Mouse (Mus musculus): ENCODE data around the gene Sin3b. TPM values are rescaled to one million over a fixed set of nuclear protein-coding genes. Genes with fewer than 3 reads are reported as not detected.
"Not testable (repeated sequence)": the region's sequence is repeated elsewhere in the genome, so short reads cannot be mapped to it uniquely, and the experiment has no call there.

The Sin3b gene
- total RNA-seq (2021): 10 to 100 TPM; 54.4 to 56.6 TPM
- long read RNA-seq, experiment 1, full-length matches to known transcripts: 19 of 25 reads
- long read RNA-seq, experiment 1, partial matches to known transcripts: 5 of 25 reads
- long read RNA-seq, experiment 1, other reads (novel, unspliced or antisense): 1 of 25 reads
- long read RNA-seq, experiment 2, full-length matches to known transcripts: 27 of 33 reads
- long read RNA-seq, experiment 2, partial matches to known transcripts: 2 of 33 reads
- long read RNA-seq, experiment 2, other reads (novel, unspliced or antisense): 4 of 33 reads

DNA sequence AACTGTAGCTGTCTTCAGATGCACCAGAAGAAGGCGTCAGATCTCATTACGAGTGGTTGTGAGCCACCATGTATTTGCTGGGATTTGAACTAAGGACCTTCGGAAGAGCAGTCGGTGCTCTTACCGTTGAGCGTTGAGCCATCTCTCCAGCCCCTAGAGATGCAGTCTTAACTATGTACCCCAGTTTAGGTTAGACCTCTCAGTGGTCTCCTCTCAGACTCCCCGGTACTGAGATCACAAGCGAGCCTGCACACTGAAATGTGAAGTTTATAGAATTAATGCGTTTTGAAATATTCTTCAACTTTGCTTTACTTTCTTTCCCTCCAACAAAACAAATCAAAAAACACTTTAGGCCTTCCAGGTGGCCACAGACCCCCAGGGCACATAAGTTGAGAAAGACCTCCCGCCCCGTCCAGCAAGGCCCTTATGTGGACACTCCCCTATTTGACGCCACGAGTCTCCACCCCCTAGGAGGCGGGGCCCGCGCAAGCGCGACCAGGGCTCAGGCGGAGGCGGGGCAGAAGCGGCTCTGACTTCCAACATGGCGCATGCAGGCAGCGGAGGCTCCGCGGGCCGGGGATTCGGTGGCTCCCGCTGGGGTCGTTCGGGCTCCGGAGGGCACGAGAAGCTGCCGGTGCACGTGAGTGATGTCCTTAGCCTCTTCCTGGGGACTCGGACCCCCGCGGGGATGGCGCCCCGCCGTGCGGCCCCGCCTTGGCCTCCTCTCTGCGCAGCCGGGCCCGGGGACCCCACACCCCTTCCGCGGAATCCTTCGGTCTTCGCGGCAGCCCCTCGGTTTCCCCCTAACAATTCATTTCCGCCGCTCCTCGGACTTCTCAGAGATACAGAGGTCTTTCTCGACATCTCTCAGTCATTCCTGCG is at the start of gene Sin3b:
Gene Sin3b (plus strand): TSS at position 517 of the 882 bp plus-strand sequence.
- intact Hi-C loops (cut with DNase I; ENCODE audit: low total_unique reads): no loop called here
- peak; percentile 95 for DNase-seq

DNA sequence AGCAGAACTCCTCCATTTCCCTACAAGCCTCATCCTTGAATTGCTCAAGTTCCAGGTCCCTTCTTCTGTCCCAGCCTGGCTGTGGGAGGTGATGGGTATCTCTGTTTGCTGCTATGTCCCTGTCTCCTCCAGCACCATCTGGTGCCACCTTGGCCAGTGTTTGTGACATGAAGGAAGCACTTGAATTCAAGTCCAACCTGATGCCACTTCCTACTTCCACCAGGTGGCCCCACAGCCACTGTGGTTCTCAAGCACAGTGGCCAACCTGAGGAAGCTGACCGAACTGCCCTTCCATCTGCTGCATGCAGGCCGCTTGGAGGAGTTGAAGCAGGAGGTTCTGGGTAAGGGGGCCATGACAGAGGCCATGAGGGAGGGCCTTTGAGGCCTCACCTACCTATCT is 48.9 kb upstream of the Sin3b start:
- intact Hi-C loops (cut with DNase I; ENCODE audit: low total_unique reads): no loop called here

GRCm38 (mm10) chr8:72676436-72676835 is 46.6 kb upstream of the Sin3b start:
- intact Hi-C loops (cut with DNase I; ENCODE audit: low total_unique reads): no loop called here
- DNase-seq: no peak

More for the DNA sequence above, 48.9 kb upstream of the Sin3b start:
- no peak for DNase-seq

GRCm38 (mm10) chr8:72676844-72677243 is 46.2 kb upstream of the Sin3b start:
- DNase-seq; intact Hi-C loops (cut with DNase I; ENCODE audit: low total_unique reads): not testable (repeated sequence)

DNA sequence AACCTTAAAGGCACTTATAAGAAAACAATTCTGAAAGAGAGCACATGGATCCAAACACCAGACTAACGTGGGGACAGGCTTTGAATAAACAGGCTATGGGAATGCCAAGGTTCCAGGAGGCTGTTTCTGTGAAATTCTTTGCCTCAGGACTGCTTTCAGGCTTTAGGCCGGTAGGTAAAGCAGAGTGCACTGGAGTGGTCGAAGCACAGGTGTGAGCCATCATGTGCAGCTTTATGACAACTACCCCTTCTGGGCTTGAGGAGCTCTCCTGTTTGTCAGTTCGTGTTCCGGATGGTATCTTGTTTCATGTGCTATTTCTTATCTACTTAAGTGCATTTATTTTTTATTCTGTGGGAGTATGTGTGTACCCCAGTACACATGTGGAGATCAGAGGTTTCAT is 45.8 kb upstream of the Sin3b start:
- no peak for DNase-seq
- intact Hi-C loops (cut with DNase I; ENCODE audit: low total_unique reads): no loop called here

GRCm38 (mm10) chr8:72680133-72680532 is 43.0 kb upstream of the Sin3b start:
- peak; percentile 41 for DNase-seq
- intact Hi-C loops (cut with DNase I; ENCODE audit: low total_unique reads): loop anchor here (2.0 kb wide), 1 partner anchor 65 kb away; no protein-coding TSS in a partner anchor

DNA sequence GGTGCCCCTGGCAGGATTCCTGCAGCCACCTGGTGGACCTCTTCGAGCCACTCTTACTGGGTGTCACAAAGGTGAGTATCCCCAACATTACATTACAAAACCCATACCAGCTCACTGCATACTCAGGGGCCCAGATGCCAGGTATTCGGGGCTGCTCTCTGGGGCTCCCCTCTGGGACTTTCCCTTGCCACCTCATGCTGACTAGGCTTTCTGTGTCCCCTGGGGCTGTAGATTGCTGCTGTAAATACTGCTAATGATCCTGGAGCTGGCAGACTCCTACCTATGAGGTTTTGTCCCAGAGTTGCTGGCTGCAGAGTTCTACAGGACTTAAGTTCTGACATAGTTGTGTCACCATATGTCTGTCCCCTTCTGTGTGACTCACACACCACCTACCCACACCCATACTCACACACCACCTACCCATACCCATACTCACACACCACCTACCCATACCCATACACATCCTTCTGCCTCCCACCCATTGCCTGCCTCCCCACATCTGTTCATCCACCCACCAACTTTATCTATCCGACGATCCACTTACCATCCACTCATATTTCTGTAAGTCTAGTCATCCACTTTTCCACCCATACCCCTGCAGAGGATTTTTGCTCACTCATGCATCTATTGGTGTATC is 40.9 kb upstream of the Sin3b start:
- intact Hi-C loops (cut with DNase I; ENCODE audit: low total_unique reads): no loop called here
- no peak for DNase-seq

- intact Hi-C loops (cut with DNase I; ENCODE audit: low total_unique reads): no loop called here
These were observed 40.0 kb upstream of the Sin3b start for GRCm38 (mm10) chr8:72683010-72683521.

GRCm38 (mm10) chr8:72683572-72684099 is 39.4 kb upstream of the Sin3b start:
- DNase-seq; intact Hi-C loops (cut with DNase I; ENCODE audit: low total_unique reads): not testable (repeated sequence)

More at GRCm38 (mm10) chr8:72683010-72683521, 40.0 kb upstream of the Sin3b start:
- DNase-seq: no peak

GRCm38 (mm10) chr8:72698349-72698926 is 24.6 kb upstream of the Sin3b start:
- no peak for DNase-seq
- intact Hi-C loops (cut with DNase I; ENCODE audit: low total_unique reads): no loop called here

DNA sequence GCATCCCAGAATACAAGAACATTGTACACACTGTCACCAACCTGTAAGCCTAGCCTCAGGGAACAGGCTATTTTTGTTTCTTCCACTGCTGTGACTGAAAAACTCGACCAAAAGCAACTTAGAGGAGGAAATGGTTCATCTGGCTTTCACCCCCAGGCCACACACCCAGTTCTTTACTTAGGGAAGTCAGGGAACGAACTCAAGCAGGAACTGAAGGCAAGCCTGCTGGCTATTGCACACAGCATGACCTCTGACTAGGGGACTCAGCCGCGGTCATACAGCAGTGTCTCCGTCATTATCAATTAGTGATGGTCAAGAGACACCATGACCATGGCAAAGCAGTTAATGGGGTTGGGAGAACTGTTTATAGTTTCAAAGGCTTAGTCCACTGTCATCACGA is 10.5 kb upstream of the Sin3b start:
- intact Hi-C loops (cut with DNase I; ENCODE audit: low total_unique reads): no loop called here

GRCm38 (mm10) chr8:72716594-72716993 is 6.5 kb upstream of the Sin3b start:
- DNase-seq: no peak
- intact Hi-C loops (cut with DNase I; ENCODE audit: low total_unique reads): no loop called here

More for the DNA sequence above, 10.5 kb upstream of the Sin3b start:
- no peak for DNase-seq

DNA sequence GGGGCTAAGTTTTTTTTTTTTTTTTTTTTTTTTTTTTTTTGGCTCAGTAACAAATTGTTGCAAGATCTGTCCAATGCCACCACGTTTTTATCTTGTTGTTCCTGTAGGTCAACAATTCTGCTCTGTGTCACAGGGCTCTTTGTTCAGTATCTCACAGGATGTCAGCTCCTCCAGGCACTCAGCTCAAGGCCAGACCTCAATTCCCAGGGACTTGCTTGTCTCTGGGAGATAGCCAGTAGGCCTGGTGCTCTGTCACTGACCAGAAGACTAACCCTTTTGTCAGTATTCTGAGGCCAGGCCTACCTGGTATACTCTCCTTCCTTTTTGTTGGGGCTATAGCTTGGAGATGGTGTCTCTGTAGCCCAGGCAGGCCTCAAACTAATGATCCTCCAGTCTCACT is 2.5 kb upstream of the Sin3b start:
- intact Hi-C loops (cut with DNase I; ENCODE audit: low total_unique reads): no loop called here
- no peak for DNase-seq

DNA sequence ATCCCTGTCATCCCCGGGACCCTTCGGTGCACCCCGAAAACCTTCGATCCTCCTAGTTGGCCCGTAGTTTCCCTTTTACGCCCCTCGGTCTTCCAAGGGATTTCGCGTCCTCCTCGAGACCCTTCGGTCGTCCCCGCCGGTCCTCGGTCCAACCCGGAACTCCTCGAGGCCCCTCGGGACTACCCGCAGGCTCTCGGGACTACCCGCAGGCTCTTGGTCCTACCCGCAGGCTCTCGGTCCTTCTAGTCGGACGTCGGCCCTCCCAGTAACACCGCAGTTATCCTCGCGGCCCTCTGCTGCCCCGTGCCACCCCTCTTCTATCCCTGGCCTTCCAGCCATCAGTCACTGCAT is 541 bp downstream of the Sin3b start:
- intact Hi-C loops (cut with DNase I; ENCODE audit: low total_unique reads): no loop called here
- DNase-seq: peak; percentile 22

GRCm38 (mm10) chr8:72728636-72729035 is 5.6 kb downstream of the Sin3b start:
- DNase-seq: no peak
- intact Hi-C loops (cut with DNase I; ENCODE audit: low total_unique reads): no loop called here

- DNase-seq: no peak
- intact Hi-C loops (cut with DNase I; ENCODE audit: low total_unique reads): no loop called here
These were observed 11.9 kb downstream of the Sin3b start for GRCm38 (mm10) chr8:72735001-72735400.

GRCm38 (mm10) chr8:72736868-72737267 is 13.8 kb downstream of the Sin3b start:
- intact Hi-C loops (cut with DNase I; ENCODE audit: low total_unique reads): no loop called here
- DNase-seq: no peak

- intact Hi-C loops (cut with DNase I; ENCODE audit: low total_unique reads): no loop called here
- DNase-seq: no peak
These were observed 23.0 kb downstream of the Sin3b start for GRCm38 (mm10) chr8:72746061-72746460.

- no peak for DNase-seq
- intact Hi-C loops (cut with DNase I; ENCODE audit: low total_unique reads): no loop called here
These were observed 26.8 kb downstream of the Sin3b start for GRCm38 (mm10) chr8:72749846-72750245.

All from gastrocnemius, postnatal 14 days (tissue).